Mouse (Mus musculus) bone marrow, adult 2 months (tissue): ENCODE results near the gene Aoc3.

Experiments
- CTCF ChIP-seq: fragments of 200-500 bp; IDR thresholded peaks from 2 replicates; pipeline ENCODE4 v1.5.1; 2011; ENCODE audit warnings: low read length, control low read depth; ENCODE audit not compliant: control insufficient read depth, insufficient read depth
- POLR2A ChIP-seq: fragments of 200-500 bp; IDR thresholded peaks from 2 replicates; pipeline ENCODE4 v1.6.1; 2011; ENCODE audit warnings: low read depth, mild to moderate bottlenecking, control low read depth, low read length, borderline replicate concordance; ENCODE audit not compliant: control insufficient read depth

DNA sequence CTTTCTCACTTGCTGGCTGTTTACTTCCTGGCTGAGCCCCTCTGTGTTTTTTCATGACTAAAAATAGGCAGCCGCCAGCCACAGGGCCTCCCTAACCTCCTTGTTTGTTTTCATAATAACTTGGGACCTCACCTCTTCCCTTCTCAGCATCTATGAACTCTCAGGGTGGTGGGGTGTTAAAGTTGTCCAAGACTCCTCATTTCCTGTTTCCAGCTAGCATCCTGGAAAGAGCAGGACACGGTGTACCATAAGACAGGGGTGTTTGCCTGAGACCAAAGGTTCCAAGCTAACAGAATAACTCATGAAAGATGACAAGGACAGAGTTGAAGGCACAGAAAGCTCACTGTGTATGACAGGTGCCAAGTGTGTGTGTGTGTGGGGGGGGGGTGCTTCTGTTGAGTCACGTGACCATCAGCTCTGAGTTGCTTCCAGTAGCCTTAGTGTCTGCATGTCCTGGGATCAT is 30.3 kb downstream of the Aoc3 start:
- TF ChIP-seq POLR2A (no peak), CTCF (no peak)
